Mouse (Mus musculus): Measurements from ENCODE around the gene Rab35.
A peak's percentile ranks its signal among the peaks of the same experiment; 100 is the strongest.

Gene Rab35

GRCm38 (mm10) chr5:115631505-115632357 is at the start of gene Rab35:
Rab35 (plus strand) TSS chr5:115631908.
- DNase-seq: peak; percentile 96

DNA sequence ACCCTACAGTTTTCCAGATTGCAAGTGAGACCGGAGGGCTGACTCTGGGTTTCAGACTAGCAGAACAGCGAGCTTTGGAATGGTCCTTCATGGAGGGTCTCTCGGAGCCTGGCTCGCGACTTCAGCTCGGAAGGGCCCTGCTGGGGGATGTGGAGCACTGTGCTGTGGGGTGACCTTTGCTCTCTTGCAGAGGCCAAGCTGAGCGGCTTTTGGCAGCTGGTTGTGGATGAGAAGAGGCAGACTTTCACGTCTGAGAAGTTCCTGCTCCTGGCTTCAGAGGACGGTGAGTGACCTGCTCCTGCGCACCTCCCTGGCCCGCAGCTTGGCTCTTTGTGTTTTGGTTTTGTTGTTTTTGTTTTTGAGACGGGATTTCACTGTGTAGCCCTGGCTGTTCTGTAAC is 46.1 kb upstream of the Rab35 start:
- DNase-seq: peak; percentile 77

GRCm38 (mm10) chr5:115586166-115586565 is 45.5 kb upstream of the Rab35 start:
- no peak for DNase-seq

DNA sequence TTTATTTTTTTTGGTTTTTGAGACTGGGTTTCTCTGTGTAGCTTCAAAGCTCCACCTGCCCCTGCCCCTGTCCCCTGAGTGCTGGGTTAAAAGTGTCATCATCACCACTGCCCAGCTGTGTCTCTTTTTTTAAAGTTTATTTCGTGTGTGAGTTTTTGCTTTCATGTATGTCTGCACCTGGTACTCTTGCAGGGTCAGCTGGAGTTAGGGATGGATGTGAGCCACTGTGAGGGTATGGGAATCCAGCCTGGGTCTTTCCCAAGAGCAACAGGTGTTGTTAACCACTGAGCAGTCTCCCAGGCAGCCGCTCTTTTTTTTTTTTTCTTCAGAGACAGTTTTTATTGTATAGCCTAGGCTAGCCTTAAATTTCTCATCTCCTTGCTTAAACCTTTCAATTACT is 44.9 kb upstream of the Rab35 start:
- DNase-seq: no peak

DNA sequence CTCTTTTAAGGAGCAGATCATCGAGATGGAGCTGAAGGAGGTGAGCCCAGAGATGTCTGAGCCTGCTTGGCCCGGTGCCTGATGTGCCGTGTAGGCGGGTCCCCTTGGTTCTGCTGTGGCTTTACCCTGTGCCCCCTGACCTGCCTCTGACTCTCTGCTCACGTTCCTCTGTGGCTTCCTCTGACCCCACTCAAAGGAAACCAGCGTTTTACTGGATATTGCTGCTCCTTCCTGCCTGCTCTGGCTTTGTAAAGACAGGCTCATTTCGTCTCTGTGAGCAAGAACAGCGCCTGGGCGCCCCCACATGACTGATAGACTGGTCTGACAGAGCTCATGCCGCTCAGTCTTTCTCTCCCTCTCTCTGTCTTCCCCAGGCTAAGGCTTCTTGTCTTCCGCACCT is 40.7 kb upstream of the Rab35 start:
- peak; percentile 26 to 60 for DNase-seq

GRCm38 (mm10) chr5:115591506-115591905 is 40.2 kb upstream of the Rab35 start:
- no peak for DNase-seq

- DNase-seq: no peak
Observed at GRCm38 (mm10) chr5:115603561-115603960, 28.1 kb upstream of the Rab35 start.

DNA sequence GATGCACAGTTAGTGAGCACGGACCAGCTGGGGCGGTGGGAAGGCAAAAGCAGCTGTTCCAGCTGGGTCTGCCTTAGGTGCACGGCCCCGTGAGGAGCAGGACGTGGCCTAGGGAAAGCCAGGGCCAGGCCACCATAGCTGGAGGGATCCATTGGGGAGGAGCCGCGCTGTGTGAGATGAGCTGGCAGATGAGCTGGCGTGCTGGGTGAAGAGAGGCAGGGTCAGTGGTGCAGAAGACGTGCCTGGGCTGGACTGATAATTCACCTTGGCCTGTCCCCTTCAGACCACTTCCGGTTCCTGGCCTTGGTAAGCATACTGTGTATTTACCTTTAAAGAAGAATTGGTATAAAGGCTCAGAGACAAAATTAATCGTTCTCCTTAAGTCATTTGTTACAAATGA is 20.1 kb upstream of the Rab35 start:
- DNase-seq: no peak

DNA sequence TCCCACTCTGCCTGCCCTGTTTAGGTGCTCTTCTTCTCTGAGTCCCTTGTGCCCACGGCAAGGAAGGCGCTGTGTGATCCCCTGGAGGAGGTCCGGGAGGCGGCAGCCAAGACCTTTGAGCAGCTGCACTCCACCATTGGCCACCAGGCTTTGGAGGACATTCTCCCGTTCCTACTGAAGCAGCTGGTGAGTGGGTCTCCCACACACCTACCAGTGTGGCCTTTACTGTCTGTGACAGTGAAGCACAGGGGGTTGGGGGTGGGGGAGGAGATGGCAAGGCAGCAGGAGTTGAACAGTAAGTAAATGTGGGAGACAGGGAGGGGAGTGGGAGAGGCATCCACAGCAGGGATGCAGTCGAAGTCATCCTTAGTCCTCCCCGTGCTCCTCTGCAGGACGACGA is 18.4 kb upstream of the Rab35 start:
- DNase-seq: no peak

DNA sequence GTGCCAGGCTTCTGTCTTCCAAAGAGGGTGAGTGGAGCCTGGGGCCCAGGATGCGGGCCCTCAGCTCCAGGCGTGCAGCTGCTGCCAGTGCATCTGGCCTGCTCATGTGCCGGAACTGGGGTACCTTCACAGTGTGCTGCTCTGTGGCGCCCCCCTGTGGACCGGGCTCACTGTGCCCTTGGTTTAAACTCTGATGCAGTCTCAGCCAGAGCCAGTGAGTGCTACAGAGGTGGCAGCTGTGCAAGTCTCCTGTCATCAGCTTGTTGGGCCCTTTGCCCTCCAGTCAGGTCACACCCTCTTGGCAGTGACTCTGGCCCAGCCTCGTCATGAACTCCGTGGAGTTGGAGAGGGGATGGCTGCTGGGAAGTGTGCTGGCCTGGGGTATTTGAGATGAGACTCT is 16.8 kb upstream of the Rab35 start:
- DNase-seq: peak; percentile 32 to 85

GRCm38 (mm10) chr5:115619690-115620089 is 12.0 kb upstream of the Rab35 start:
- DNase-seq: no peak

DNA sequence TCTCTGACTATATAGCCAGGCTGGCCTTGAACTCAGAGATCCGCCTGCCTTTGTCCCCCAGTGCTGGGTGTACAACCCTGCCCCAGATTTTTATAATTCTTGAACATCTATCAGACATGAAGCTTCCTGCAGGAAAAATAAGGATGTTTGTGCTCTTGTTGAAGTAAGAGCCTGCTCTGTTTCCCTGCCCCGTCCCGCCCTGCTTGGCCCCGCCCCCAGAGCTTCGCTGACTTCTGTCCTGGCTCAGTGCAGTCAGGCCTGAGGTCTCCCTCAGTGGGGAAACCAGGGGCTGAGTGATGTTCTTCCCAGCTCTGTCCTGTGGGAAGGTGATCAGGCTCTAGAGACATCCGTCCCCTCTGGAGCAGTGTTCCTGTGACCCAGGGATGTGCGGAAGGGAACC is 9.0 kb upstream of the Rab35 start:
- no peak for DNase-seq

GRCm38 (mm10) chr5:115623694-115624440 is 7.8 kb upstream of the Rab35 start:
- DNase-seq: no peak

DNA sequence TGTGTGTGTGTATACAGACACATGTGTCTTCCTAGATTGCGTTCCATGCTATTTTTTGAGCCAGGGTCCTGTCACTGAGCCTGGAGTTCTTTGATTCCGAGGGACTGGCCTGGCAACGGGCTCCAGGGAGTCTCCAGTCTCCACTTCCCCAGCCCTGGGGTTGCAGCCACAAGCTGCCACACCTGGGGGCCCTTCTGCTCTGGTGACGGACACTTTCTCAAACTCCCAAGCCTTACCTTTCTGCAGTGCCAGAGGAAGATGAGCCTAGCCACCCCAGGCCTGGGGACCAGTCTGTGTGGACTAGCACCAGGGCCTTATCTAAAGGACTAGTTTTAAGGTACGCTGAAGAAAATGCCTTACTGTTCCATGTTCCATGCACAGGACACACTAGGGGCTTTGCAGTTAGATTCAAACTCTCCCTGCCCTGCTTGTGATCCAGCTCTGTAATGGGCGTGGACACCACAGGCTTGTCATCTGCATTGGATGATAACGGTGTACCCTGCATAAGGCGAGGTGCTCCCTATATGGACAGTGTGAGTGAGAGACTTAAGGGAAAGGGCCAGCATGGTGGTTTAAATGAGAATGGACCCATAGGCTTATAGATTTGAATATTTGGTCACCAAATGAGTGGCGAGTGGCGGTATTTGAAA is 5.3 kb upstream of the Rab35 start:
- no peak for DNase-seq

- no peak for DNase-seq
Observed at GRCm38 (mm10) chr5:115628083-115628482, 3.6 kb upstream of the Rab35 start.

GRCm38 (mm10) chr5:115629672-115630071 is 2.0 kb upstream of the Rab35 start:
- DNase-seq: no peak

GRCm38 (mm10) chr5:115630291-115630690 is 1.4 kb upstream of the Rab35 start:
- no peak for DNase-seq

DNA sequence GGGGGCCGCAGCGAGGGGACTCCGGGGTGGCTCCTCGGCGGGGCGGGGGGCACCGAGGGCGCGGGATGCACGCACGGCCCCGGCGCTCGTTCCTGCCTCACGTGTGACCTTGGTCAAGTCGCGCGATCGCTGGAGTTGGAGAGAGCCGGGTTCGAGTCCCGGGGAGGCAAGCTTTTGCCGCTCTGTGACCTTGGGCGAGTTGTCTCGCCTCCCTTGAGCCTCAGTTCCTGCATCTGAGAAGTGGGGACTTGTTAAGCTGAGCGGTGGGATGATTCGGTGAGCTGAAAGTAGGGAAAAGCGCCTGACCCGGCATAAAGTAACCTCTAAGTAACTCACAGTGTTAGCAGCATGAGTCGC is 628 bp downstream of the Rab35 start:
- DNase-seq: peak in 1 of 2 experiments; percentile 64

- no peak for DNase-seq
Observed at GRCm38 (mm10) chr5:115633060-115633459, 1.4 kb downstream of the Rab35 start.

DNA sequence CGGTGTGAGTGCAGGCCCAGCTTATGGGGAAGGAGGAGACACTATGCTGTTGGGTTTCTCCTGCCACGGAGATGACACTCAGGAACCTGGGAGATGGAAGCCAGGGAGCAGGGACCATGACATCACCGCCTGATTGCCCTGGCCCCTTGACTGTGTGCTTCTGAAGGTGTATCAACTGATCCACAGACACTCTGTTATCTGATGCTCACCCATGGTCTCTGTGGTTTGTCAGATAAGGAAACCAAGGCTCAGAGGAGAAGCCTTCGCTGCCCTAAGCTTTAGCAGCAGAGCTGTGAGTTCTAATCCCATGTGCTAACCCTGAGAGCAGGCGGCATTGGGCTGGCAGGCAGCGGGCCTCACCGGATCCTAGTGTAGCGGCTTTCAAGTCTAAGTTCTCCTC is 2.3 kb downstream of the Rab35 start:
- DNase-seq: no peak

DNA sequence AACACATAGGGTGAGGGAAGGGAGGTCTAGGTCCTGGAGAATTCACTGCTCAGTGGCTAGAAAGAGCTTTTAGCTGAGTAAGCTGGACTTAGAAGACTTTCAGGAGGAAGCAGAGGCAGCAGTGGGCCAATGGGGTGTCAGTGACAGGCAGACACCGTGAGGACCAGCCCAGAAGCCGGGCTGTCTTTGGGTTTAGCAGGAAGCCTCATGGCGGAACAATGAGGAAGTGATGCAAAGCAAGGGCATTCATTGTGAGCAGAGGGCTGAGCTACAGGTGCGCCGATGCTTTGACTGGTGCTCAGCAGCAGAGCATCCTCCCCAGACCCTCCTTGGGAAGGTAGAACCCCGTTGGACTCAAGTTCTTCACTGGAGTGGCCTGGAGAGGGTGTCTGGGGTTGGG is 3.8 kb downstream of the Rab35 start:
- DNase-seq: peak in 1 of 2 experiments; percentile 32

DNA sequence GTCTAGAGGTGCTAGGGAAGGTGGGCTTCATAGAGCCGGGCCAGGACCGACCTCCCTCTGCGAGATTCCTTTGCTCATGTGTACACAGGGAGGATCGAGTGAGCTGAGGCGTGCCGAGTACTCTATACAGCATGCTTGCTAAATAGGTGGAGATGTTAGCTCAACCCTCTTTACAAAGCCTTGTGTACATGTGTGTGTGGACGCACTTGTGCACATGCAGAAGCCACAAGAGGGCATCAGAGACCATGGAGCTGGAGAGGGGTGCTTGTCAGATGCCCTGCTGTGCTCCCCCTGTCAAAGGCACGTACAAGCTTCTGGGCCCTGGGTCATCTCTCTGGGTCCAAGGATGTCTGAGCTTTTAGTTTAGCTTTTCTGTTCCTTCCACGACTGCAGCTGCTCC is 12.5 kb downstream of the Rab35 start:
- DNase-seq: no peak

GRCm38 (mm10) chr5:115648876-115649275 is 17.2 kb downstream of the Rab35 start:
- DNase-seq: no peak

DNA sequence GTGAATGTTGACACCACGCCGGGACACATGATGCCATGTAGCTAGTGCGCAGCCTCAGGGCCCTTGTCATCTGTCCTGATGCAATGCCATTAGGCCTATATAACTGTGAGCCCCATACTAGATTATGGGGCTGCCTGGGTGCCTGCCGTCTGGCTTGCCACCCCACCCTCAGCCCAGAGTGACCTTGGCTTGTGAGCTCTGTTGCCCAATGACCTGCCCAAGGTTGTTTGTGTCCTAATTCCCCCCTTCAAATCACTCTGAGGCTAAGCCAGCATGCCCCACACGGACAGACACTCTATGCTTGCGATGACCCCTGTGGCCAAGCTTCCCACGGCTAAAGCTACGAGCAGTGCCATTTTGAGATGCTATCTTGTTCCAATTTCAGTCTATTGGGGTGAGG is 18.0 kb downstream of the Rab35 start:
- no peak for DNase-seq

Measured in kidney, postnatal 36 days (tissue).